In genomic region chr17:35703751-35704271, GRCm38 (mm10) we compare ENCODE assay signal across 8 mouse cellular contexts. TPM values are rescaled to one million over a fixed set of nuclear protein-coding genes. Genes with fewer than 3 reads are reported as not detected.
DNase-seq lines count a peak whose midpoint lies in the region; ATAC-seq and TF ChIP-seq lines count a peak whose summit lies in the region.

No protein-coding gene starts in this region.

- H3K36me3 ChIP-seq in hindbrain, embryonic 15.5 days: no peaks in the 10 kb centered on the region
- H3K36me3 ChIP-seq in liver, embryonic 12.5 days: no peaks in the 10 kb centered on the region
- H3K36me3 ChIP-seq in stomach, postnatal 0 days (ENCODE audit: control insufficient read depth, insufficient read depth, low read length): no peaks in the 10 kb centered on the region

- no peaks in the 10 kb centered on the region for H3K9me3 ChIP-seq in hindbrain, embryonic 15.5 days
- no peaks in the 10 kb centered on the region for H3K9me3 ChIP-seq in liver, embryonic 12.5 days (replicated peaks)
- H3K9me3 ChIP-seq in stomach, postnatal 0 days (ENCODE audit: control insufficient read depth, low read length): no peaks in the 10 kb centered on the region

- no peaks in the 10 kb centered on the region for H3K27me3 ChIP-seq in hindbrain, embryonic 15.5 days
- H3K27me3 ChIP-seq in liver, embryonic 12.5 days (replicated peaks): peaks cover 76% of the 10 kb centered on the region
- no peaks in the 10 kb centered on the region for H3K27me3 ChIP-seq in stomach, postnatal 0 days (ENCODE audit: control insufficient read depth, insufficient read depth, low read length)

- peak; percentile 52 for ATAC-seq in hindbrain, embryonic 15.5 days (ENCODE audit: low FRiP score, low read depth)
- ATAC-seq in liver, embryonic 12.5 days: no peak
- ATAC-seq in stomach, postnatal 0 days (ENCODE audit: low FRiP score, low TSS enrichment): peak; percentile 27
- no peak for ATAC-seq in megakaryocyte progenitor cell, adult 5-6 weeks (replicated peaks; ENCODE audit: poor library complexity)

- H3K4me2 ChIP-seq in hindbrain, embryonic 15.5 days: peak overlapping the region; percentile 86
- peak overlapping the region; percentile 32 for H3K4me2 ChIP-seq in liver, embryonic 12.5 days
- peak overlapping the region; percentile 57 for H3K4me2 ChIP-seq in stomach, postnatal 0 days (replicated peaks; ENCODE audit: low read depth)

- peak overlapping the region; percentile 36 for H3K4me3 ChIP-seq in layer of hippocampus, adult 2 months
- H3K4me3 ChIP-seq in hindbrain, embryonic 15.5 days: peak overlapping the region; percentile 45
- no peak overlapping the region for H3K4me3 ChIP-seq in liver, embryonic 12.5 days
- H3K4me3 ChIP-seq in stomach, postnatal 0 days (ENCODE audit: low read depth, low read length): peak overlapping the region; percentile 36

- WGBS in hindbrain, embryonic 15.5 days: 5% methylated on average over 14 of the region's 14 CpGs
- WGBS in liver, embryonic 12.5 days (ENCODE audit: insufficient replicate concordance): 7% methylated on average over 14 of the region's 14 CpGs
- WGBS in stomach, postnatal 0 days: 8% methylated on average over 13 of the region's 14 CpGs

- H3K4me1 ChIP-seq in hindbrain, embryonic 15.5 days (replicated peaks): peaks cover 45% of the 10 kb centered on the region
- H3K4me1 ChIP-seq in liver, embryonic 12.5 days: peaks cover 19% of the 10 kb centered on the region
- H3K4me1 ChIP-seq in stomach, postnatal 0 days (replicated peaks; ENCODE audit: control insufficient read depth, insufficient read depth): no peaks in the 10 kb centered on the region

- peak overlapping the region; percentile 67 for H3K9ac ChIP-seq in hindbrain, embryonic 15.5 days
- H3K9ac ChIP-seq in liver, embryonic 12.5 days: no peak overlapping the region
- H3K9ac ChIP-seq in stomach, postnatal 0 days (ENCODE audit: low read length): peak overlapping the region; percentile 54

- peak overlapping the region; percentile 90 for H3K27ac ChIP-seq in layer of hippocampus, adult 2 months
- H3K27ac ChIP-seq in hindbrain, embryonic 15.5 days (replicated peaks): peak overlapping the region; percentile 94
- H3K27ac ChIP-seq in liver, embryonic 12.5 days: no peak overlapping the region
- H3K27ac ChIP-seq in stomach, postnatal 0 days (replicated peaks): peak overlapping the region; percentile 90

- TF ChIP-seq EP300 in stomach, postnatal 0 days (optimal IDR thresholded peaks at IDR 0.05): no peak

- no peak for DNase-seq in layer of hippocampus, adult 2 months (ENCODE audit: low spot score in 2 of 2)
- DNase-seq in layer of hippocampus, adult 8-10 months (ENCODE audit: low spot score in 2 of 2): no peak
- DNase-seq in embryo, embryonic 10.5 days (ENCODE audit: low spot score): peak; percentile 93
- DNase-seq in stomach, postnatal 0 days (ENCODE audit: low spot score): peak; percentile 81
- DNase-seq in testis, postnatal 10 days (ENCODE audit: low spot score): no peak

- no peak for TF ChIP-seq CTCF in layer of hippocampus, adult 2 months (conservative IDR thresholded peaks at IDR 0.05)
- TF ChIP-seq CTCF in stomach, postnatal 0 days (IDR thresholded peaks at IDR 0.05; ENCODE audit: low read depth): no peak

RNA-seq across cellular contexts. Expression of gene Ddr1, which starts 0.6 kb away (rescaled TPM):
- 10 to 100 TPM; 54.3 to 61.0 TPM for total RNA-seq in layer of hippocampus, adult 2 months (2021)
- total RNA-seq in layer of hippocampus, adult 8-10 months (2022): 10 to 100 TPM; 58.3 to 84.6 (median 74.1) TPM
- 106 and 110 TPM in 2 replicates for polyA plus RNA-seq in hindbrain, embryonic 15.5 days (2015; fragmentation: Nextera tagmentation; extraction: Ambion mirVana)
- polyA plus RNA-seq in liver, embryonic 12.5 days (2016; fragmentation: Nextera tagmentation; extraction: Ambion mirVana): 5.7 and 6.1 TPM in 2 replicates
- 50.8 TPM in 2 replicates for polyA plus RNA-seq in stomach, postnatal 0 days (2015; fragmentation: Nextera tagmentation; extraction: Ambion mirVana)
- 0.15 TPM in 1 of 2 replicates, not detected in the other for total RNA-seq in megakaryocyte progenitor cell, adult 5-6 weeks (2015)
- 0.25 TPM in 1 of 2 replicates, not detected in the other for total RNA-seq in megakaryocyte progenitor cell, adult 5-6 weeks (2017)

RNA-seq across cellular contexts. Expression of gene Gtf2h4, which starts 30.3 kb away (rescaled TPM):
- total RNA-seq in layer of hippocampus, adult 2 months (2021): 10 to 100 TPM; 29.9 to 35.3 TPM
- 10 to 100 TPM; 28.3 to 35.3 (median 33.2) TPM for total RNA-seq in layer of hippocampus, adult 8-10 months (2022)
- polyA plus RNA-seq in hindbrain, embryonic 15.5 days (2015; fragmentation: Nextera tagmentation; extraction: Ambion mirVana): 23.7 and 24.8 TPM in 2 replicates
- polyA plus RNA-seq in liver, embryonic 12.5 days (2016; fragmentation: Nextera tagmentation; extraction: Ambion mirVana): 38.3 and 44.0 TPM in 2 replicates
- 20.7 and 20.8 TPM in 2 replicates for polyA plus RNA-seq in stomach, postnatal 0 days (2015; fragmentation: Nextera tagmentation; extraction: Ambion mirVana)
- 26.2 and 31.8 TPM in 2 replicates for total RNA-seq in megakaryocyte progenitor cell, adult 5-6 weeks (2015)
- 24.8 and 29.5 TPM in 2 replicates for total RNA-seq in megakaryocyte progenitor cell, adult 5-6 weeks (2017)

RNA-seq across cellular contexts. Expression of gene Vars2, which starts 36.4 kb away (rescaled TPM):
- 10 to 100 TPM; 32.4 to 47.3 TPM for total RNA-seq in layer of hippocampus, adult 2 months (2021)
- 10 to 100 TPM; 28.0 to 44.7 (median 35.4) TPM for total RNA-seq in layer of hippocampus, adult 8-10 months (2022)
- polyA plus RNA-seq in hindbrain, embryonic 15.5 days (2015; fragmentation: Nextera tagmentation; extraction: Ambion mirVana): 15.9 and 17.8 TPM in 2 replicates
- polyA plus RNA-seq in liver, embryonic 12.5 days (2016; fragmentation: Nextera tagmentation; extraction: Ambion mirVana): 10.7 and 11.8 TPM in 2 replicates
- polyA plus RNA-seq in stomach, postnatal 0 days (2015; fragmentation: Nextera tagmentation; extraction: Ambion mirVana): 10.3 and 10.6 TPM in 2 replicates
- 5.7 and 11.4 TPM in 2 replicates for total RNA-seq in megakaryocyte progenitor cell, adult 5-6 weeks (2015)
- total RNA-seq in megakaryocyte progenitor cell, adult 5-6 weeks (2017): 12.7 and 14.9 TPM in 2 replicates

Comparison
In these comparisons a context has a peak if more than half of its experiments do, and no peak if none do; other contexts are left out.
1. DNase-seq: peak in embryo, embryonic 10.5 days (single experiment) and stomach, postnatal 0 days (single experiment); none in layer of hippocampus, adult 2 months (0 of 2), layer of hippocampus, adult 8-10 months (0 of 2) and testis, postnatal 10 days (single experiment).
2. ATAC-seq: peak in hindbrain, embryonic 15.5 days (single experiment) and stomach, postnatal 0 days (single experiment); none in liver, embryonic 12.5 days (single experiment) and megakaryocyte progenitor cell, adult 5-6 weeks (single experiment).
3. H3K4me2 ChIP-seq: peak in every context shown above with its lines; median percentile 86 in hindbrain, embryonic 15.5 days; 57 in stomach, postnatal 0 days; 32 in liver, embryonic 12.5 days.
4. RNA of gene Ddr1, which starts 0.6 kb away (total RNA-seq): 58.3 to 84.6 TPM in layer of hippocampus, adult 8-10 months and 54.3 to 61.0 TPM in layer of hippocampus, adult 2 months; 0.15 to 0.25 TPM in megakaryocyte progenitor cell, adult 5-6 weeks; every median in the first group is over 10 times any median in the second.